Mouse (Mus musculus) olfactory bulb, adult 2 months (tissue): ENCODE results near the gene Syce3.

ENCODE experiments used
- CTCF ChIP-seq: fragments of 200-500 bp; IDR thresholded peaks from 2 replicates; pipeline ENCODE4 v1.5.1; 2012; ENCODE audit warnings: low read depth, mild to moderate bottlenecking, low read length, moderate library complexity; ENCODE audit not compliant: insufficient read depth
- POLR2A ChIP-seq: fragments of 200-500 bp; IDR thresholded peaks from 2 replicates; pipeline ENCODE4 v1.6.1; 2012; ENCODE audit warnings: mild to moderate bottlenecking, low read depth, low read length, moderate library complexity; ENCODE audit not compliant: insufficient read depth

DNA sequence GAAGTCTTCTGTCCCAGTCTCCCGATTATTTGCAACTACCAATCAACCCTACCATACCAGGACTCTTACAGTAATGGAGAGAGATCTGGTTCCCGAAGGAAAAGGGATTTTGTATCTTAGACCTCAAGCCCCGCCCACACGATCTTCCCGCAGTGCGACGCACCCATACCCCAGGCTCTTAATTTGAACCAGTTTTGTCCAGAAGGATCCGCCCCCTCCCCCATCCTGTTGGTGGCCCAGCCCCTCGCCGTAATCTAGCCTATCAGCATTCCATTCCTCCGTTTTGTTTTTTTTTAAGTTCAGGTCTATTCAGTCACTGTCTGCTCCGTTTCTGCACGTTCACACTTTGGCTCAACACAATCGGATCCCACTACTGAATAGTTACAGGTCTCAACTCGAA lies 53.9 kb downstream of the Syce3 start:
- no peak for TF ChIP-seq POLR2A
- no peak for TF ChIP-seq CTCF
